Mouse (Mus musculus) erythroblast, embryonic 14.5 days (primary cell): ENCODE results near the gene Cd93.

Experiments
- GATA1 ChIP-seq: IDR thresholded peaks from 2 replicates; pipeline ENCODE4 v1.6.1; 2012; ENCODE audit warnings: low read length, inconsistent platforms, mixed read lengths
- TAL1 ChIP-seq: IDR thresholded peaks from 3 replicates; pipeline ENCODE4 v1.6.1; 2012; ENCODE audit warnings: low read length, inconsistent platforms, mixed read lengths

GRCm38 (mm10) chr2:148451498-148451897 lies 8.1 kb upstream of the Cd93 start:
- TF ChIP-seq GATA1 (no peak), TAL1 (no peak)
